In genomic region chr19:57009653-57010052, GRCm38 (mm10) we compare ENCODE assay signal across 9 mouse cellular contexts.
"Had no signal": no experiment of that assay in that cellular context is flagged by ENCODE, and none has a peak within 500 bp of the region (broad histone marks: within the 10 kb centered on the region; RNA-seq: fewer than 3 reads in every experiment).

No protein-coding gene starts in this region.

- DNase-seq: layer of hippocampus, adult 9-11 months; lung, adult 2 months; lung, postnatal 36 days; right cerebral cortex, postnatal 14 days; thymus, postnatal 4 days had no signal

- H3K27ac ChIP-seq: liver, embryonic 15.5 days; midbrain, embryonic 15.5 days; neural tube, embryonic 13.5 days had no signal

- H3K36me3 ChIP-seq: liver, embryonic 15.5 days; midbrain, embryonic 15.5 days; neural tube, embryonic 13.5 days had no signal

- H3K4me3 ChIP-seq: liver, embryonic 15.5 days; megakaryocyte, embryonic 14.5 days; midbrain, embryonic 15.5 days; neural tube, embryonic 13.5 days had no signal

- H3K4me1 ChIP-seq: liver, embryonic 15.5 days had no signal

- H3K9me3 ChIP-seq: liver, embryonic 15.5 days; megakaryocyte, embryonic 14.5 days; midbrain, embryonic 15.5 days; neural tube, embryonic 13.5 days had no signal
